Mouse (Mus musculus) left cerebral cortex, postnatal 25 days (tissue): ENCODE measurements around the gene Tfpi. TPM values are rescaled to one million over a fixed set of nuclear protein-coding genes. Genes with fewer than 3 reads are reported as not detected.
"Not testable (repeated sequence)": the region's sequence is repeated elsewhere in the genome, so short reads cannot be mapped to it uniquely, and the experiment has no call there.

Source experiments
- DNase-seq, 2 experiments: peaks; one replicate each; pipeline ENCODE4 v3.0.0; 2022; ENCODE audit warnings: low spot score in 2 of 2, mixed read lengths in 1 of 2
- intact Hi-C: fragments of 180-260 bp; cut with DNase I; formaldehyde crosslinking; loops from one replicate; pipeline ENCODE4 v1.15.1; 2025
- total RNA-seq, 2 experiments: library from RNA; stranded (reverse); gene quantifications; 2 replicates each; pipeline ENCODE4 v1.2.3; 2021

Tfpi gene
- total RNA-seq, result 1 to 10 TPM; 5.3 to 6.0 TPM

- no peak for DNase-seq
- intact Hi-C loops, result no loop called here
Measured at GRCm38 (mm10) chr2:84476577-84476976, at the start of gene Tfpi. TSS of gene Tfpi (minus strand) at chr2:84476775.

GRCm38 (mm10) chr2:84526221-84526620, 49.6 kb upstream of the Tfpi start:
- no peak for DNase-seq
- intact Hi-C loops, result no loop called here

- intact Hi-C loops, result no loop called here
Measured at GRCm38 (mm10) chr2:84525806-84526205, 49.2 kb upstream of the Tfpi start.

GRCm38 (mm10) chr2:84525047-84525446, 48.5 kb upstream of the Tfpi start:
- intact Hi-C loops, result no loop called here
- no peak for DNase-seq

More at GRCm38 (mm10) chr2:84525806-84526205, 49.2 kb upstream of the Tfpi start:
- DNase-seq, result no peak

GRCm38 (mm10) chr2:84523994-84524393, 47.4 kb upstream of the Tfpi start:
- intact Hi-C loops, result no loop called here

GRCm38 (mm10) chr2:84523103-84523865, 46.7 kb upstream of the Tfpi start:
- no peak for DNase-seq
- intact Hi-C loops, result no loop called here

More at GRCm38 (mm10) chr2:84523994-84524393, 47.4 kb upstream of the Tfpi start:
- DNase-seq, result no peak

GRCm38 (mm10) chr2:84519514-84520067, 43.0 kb upstream of the Tfpi start:
- no peak for DNase-seq
- intact Hi-C loops, result no loop called here

- DNase-seq, result no peak
- intact Hi-C loops, result no loop called here
Measured at GRCm38 (mm10) chr2:84518767-84519166, 42.2 kb upstream of the Tfpi start.

GRCm38 (mm10) chr2:84513281-84513680, 36.7 kb upstream of the Tfpi start:
- intact Hi-C loops, result loop anchor here (5.0 kb wide), 1 partner anchor 44 kb away; no protein-coding TSS in a partner anchor
- DNase-seq, result no peak

GRCm38 (mm10) chr2:84511508-84511907, 34.9 kb upstream of the Tfpi start:
- DNase-seq, result no peak
- intact Hi-C loops, result loop anchor here (5.0 kb wide), 1 partner anchor 46 kb away; no protein-coding TSS in a partner anchor

- intact Hi-C loops, result loop anchor here (5.0 kb wide), 1 partner anchor 46 kb away; no protein-coding TSS in a partner anchor
- DNase-seq, result peak; percentile 47 to 96
Measured at GRCm38 (mm10) chr2:84511036-84511435, 34.5 kb upstream of the Tfpi start.

- intact Hi-C loops, DNase-seq: not testable (repeated sequence)
Measured at GRCm38 (mm10) chr2:84504954-84505394, 28.4 kb upstream of the Tfpi start.

GRCm38 (mm10) chr2:84504285-84504684, 27.7 kb upstream of the Tfpi start:
- intact Hi-C loops, result no loop called here
- no peak for DNase-seq

- DNase-seq, result no peak
- intact Hi-C loops, result no loop called here
Measured at GRCm38 (mm10) chr2:84498921-84499320, 22.3 kb upstream of the Tfpi start.

GRCm38 (mm10) chr2:84495108-84495507, 18.5 kb upstream of the Tfpi start:
- no peak for DNase-seq
- intact Hi-C loops, result no loop called here

- intact Hi-C loops, result no loop called here
- DNase-seq, result no peak
Measured at GRCm38 (mm10) chr2:84493626-84494025, 17.1 kb upstream of the Tfpi start.

- intact Hi-C loops, result no loop called here
- DNase-seq, result no peak
Measured at GRCm38 (mm10) chr2:84491715-84492114, 15.1 kb upstream of the Tfpi start.

GRCm38 (mm10) chr2:84487705-84488291, 11.2 kb upstream of the Tfpi start:
- intact Hi-C loops, result no loop called here
- peak in 1 of 2 experiments; percentile 42 for DNase-seq

- peak; percentile 28 to 40 for DNase-seq
- intact Hi-C loops, result no loop called here
Measured at GRCm38 (mm10) chr2:84481863-84482262, 5.3 kb upstream of the Tfpi start.

- DNase-seq, result peak in 1 of 2 experiments; percentile 62
- intact Hi-C loops, result loop anchor here (2.0 kb wide), 1 partner anchor 24 kb away; no protein-coding TSS in a partner anchor
Measured at GRCm38 (mm10) chr2:84479036-84479435, 2.5 kb upstream of the Tfpi start.
